Comparison of ENCODE assay signal across 8 mouse cellular contexts in genomic region chr4:43045285-43045658, GRCm38 (mm10). TPM values are rescaled to one million over a fixed set of nuclear protein-coding genes. Genes with fewer than 3 reads are reported as not detected.
DNase-seq lines count a peak whose midpoint lies in the region; ATAC-seq and TF ChIP-seq lines count a peak whose summit lies in the region.

No protein-coding gene starts in this region.

- H3K27me3 ChIP-seq in forebrain, embryonic 14.5 days (replicated peaks; ENCODE audit: control insufficient read depth, insufficient read depth, low read length) = no peaks in the 10 kb centered on the region
- no peaks in the 10 kb centered on the region for H3K27me3 ChIP-seq in liver, embryonic 13.5 days

- peak overlapping the region; percentile 77 for H3K4me2 ChIP-seq in forebrain, embryonic 14.5 days (ENCODE audit: low read length)
- peak overlapping the region; percentile 80 for H3K4me2 ChIP-seq in liver, embryonic 13.5 days

- 2% methylated on average over 13 of the region's 13 CpGs for WGBS in forebrain, embryonic 14.5 days
- WGBS in liver, embryonic 13.5 days (ENCODE audit: insufficient replicate concordance) = 8% methylated on average over 13 of the region's 13 CpGs

- H3K9me3 ChIP-seq in forebrain, embryonic 14.5 days (replicated peaks; ENCODE audit: control insufficient read depth, low read length) = no peaks in the 10 kb centered on the region
- H3K9me3 ChIP-seq in liver, embryonic 13.5 days (replicated peaks) = no peaks in the 10 kb centered on the region

- H3K4me1 ChIP-seq in forebrain, embryonic 14.5 days (ENCODE audit: control insufficient read depth, insufficient read depth, low read length) = peaks cover 19% of the 10 kb centered on the region
- H3K4me1 ChIP-seq in liver, embryonic 13.5 days (replicated peaks) = peaks cover 47% of the 10 kb centered on the region

- no peak for DNase-seq in gastrocnemius, adult 2 months
- DNase-seq in gastrocnemius, postnatal 10 days = no peak
- DNase-seq in 3T3-L1 (ENCODE audit: low read depth, low spot score) = peak; percentile 34
- DNase-seq in forebrain, embryonic 14.5 days (ENCODE audit: low spot score) = no peak
- DNase-seq in liver, embryonic 13.5 days = no peak
- no peak for DNase-seq in right cerebral cortex, postnatal 25 days
- DNase-seq in cerebellum, postnatal 25 days = no peak
- no peak for DNase-seq in left cerebral cortex, postnatal 14 days (ENCODE audit: low spot score in 2 of 2)

- intact Hi-C loops in gastrocnemius, adult 2 months (cut with DNase I) = loop anchor here (5.0 to 10.0 kb wide), 3 partner anchors 360 to 450 kb away; partner anchors contain the start of genes Arhgef39 and Ccdc107
- intact Hi-C loops in left cerebral cortex, postnatal 14 days (cut with DNase I) = loop anchor here (5.0 kb wide), 2 partner anchors 67 to 202 kb away; no protein-coding TSS in a partner anchor

- no peak; the same call in 1 of the 2 replicates for ATAC-seq in forebrain, embryonic 14.5 days
- ATAC-seq in liver, embryonic 13.5 days (ENCODE audit: low read depth) = no peak

- H3K27ac ChIP-seq in gastrocnemius, adult 2 months = peak overlapping the region; percentile 96
- H3K27ac ChIP-seq in forebrain, embryonic 14.5 days (ENCODE audit: low read depth, low read length) = peak overlapping the region; percentile 96
- peak overlapping the region; percentile 53; the same call in 1 of the 2 replicates for H3K27ac ChIP-seq in liver, embryonic 13.5 days

- H3K36me3 ChIP-seq in forebrain, embryonic 14.5 days (ENCODE audit: control insufficient read depth, insufficient read depth, low read length) = no peaks in the 10 kb centered on the region
- no peaks in the 10 kb centered on the region for H3K36me3 ChIP-seq in liver, embryonic 13.5 days

- H3K4me3 ChIP-seq in gastrocnemius, adult 2 months = peak overlapping the region; percentile 87
- H3K4me3 ChIP-seq in forebrain, embryonic 14.5 days (ENCODE audit: low read depth, low read length) = peak overlapping the region; percentile 50
- H3K4me3 ChIP-seq in liver, embryonic 13.5 days (replicated peaks) = peak overlapping the region; percentile 61

- TF ChIP-seq CTCF in gastrocnemius, adult 2 months (IDR thresholded peaks at IDR 0.05) = no peak

- H3K9ac ChIP-seq in forebrain, embryonic 14.5 days (ENCODE audit: low read length) = peak overlapping the region; percentile 63
- H3K9ac ChIP-seq in liver, embryonic 13.5 days = peak overlapping the region; percentile 65

RNA-seq across cellular contexts. Expression of gene Fam214b, which starts 0.7 kb away (rescaled TPM):
- total RNA-seq in gastrocnemius, adult 2 months (2021) = 10 to 100 TPM; 21.1 to 24.5 TPM
- 10 to 100 TPM; 19.3 to 23.7 TPM for total RNA-seq in gastrocnemius, postnatal 10 days (2021)
- 19.3 and 26.7 TPM in 2 replicates for polyA plus RNA-seq in forebrain, embryonic 14.5 days (2014; fragmentation: Nextera tagmentation; extraction: Ambion mirVana)
- polyA plus RNA-seq in liver, embryonic 13.5 days (2015; fragmentation: Nextera tagmentation; extraction: Ambion mirVana) = 28.4 and 30.0 TPM in 2 replicates
- 10 to 100 TPM; 29.2 to 37.3 TPM for total RNA-seq in left cerebral cortex, postnatal 14 days (2021)

RNA-seq across cellular contexts. Expression of gene Unc13b, which starts 13.5 kb away (rescaled TPM):
- total RNA-seq in gastrocnemius, adult 2 months (2021) = 1 to 10 TPM; 2.1 to 2.9 TPM
- 1 to 10 TPM; 5.0 to 7.1 TPM for total RNA-seq in gastrocnemius, postnatal 10 days (2021)
- 8.1 and 12.3 TPM in 2 replicates for polyA plus RNA-seq in forebrain, embryonic 14.5 days (2014; fragmentation: Nextera tagmentation; extraction: Ambion mirVana)
- polyA plus RNA-seq in liver, embryonic 13.5 days (2015; fragmentation: Nextera tagmentation; extraction: Ambion mirVana) = 0.30 and 0.37 TPM in 2 replicates
- 10 to 100 TPM; 55.7 to 60.5 TPM for total RNA-seq in left cerebral cortex, postnatal 14 days (2021)

RNA-seq across cellular contexts. Expression of gene Stoml2, which starts 13.8 kb away (rescaled TPM):
- total RNA-seq in gastrocnemius, adult 2 months (2021) = 100 to 1,000 TPM in 1 of 2 experiments, 10 to 100 TPM in 1; 87.5 to 108 TPM
- total RNA-seq in gastrocnemius, postnatal 10 days (2021) = 10 to 100 TPM; 81.8 to 84.3 TPM
- polyA plus RNA-seq in forebrain, embryonic 14.5 days (2014; fragmentation: Nextera tagmentation; extraction: Ambion mirVana) = 302 and 334 TPM in 2 replicates
- polyA plus RNA-seq in liver, embryonic 13.5 days (2015; fragmentation: Nextera tagmentation; extraction: Ambion mirVana) = 270 and 280 TPM in 2 replicates
- total RNA-seq in left cerebral cortex, postnatal 14 days (2021) = 100 to 1,000 TPM; 107 to 108 TPM

RNA-seq across cellular contexts. Expression of gene Pigo, which starts 19.7 kb away (rescaled TPM):
- total RNA-seq in gastrocnemius, adult 2 months (2021) = 10 to 100 TPM in 1 of 2 experiments, 1 to 10 TPM in 1; 4.9 to 10.2 TPM
- 1 to 10 TPM; 7.6 to 9.6 TPM for total RNA-seq in gastrocnemius, postnatal 10 days (2021)
- 18.1 and 18.2 TPM in 2 replicates for polyA plus RNA-seq in forebrain, embryonic 14.5 days (2014; fragmentation: Nextera tagmentation; extraction: Ambion mirVana)
- polyA plus RNA-seq in liver, embryonic 13.5 days (2015; fragmentation: Nextera tagmentation; extraction: Ambion mirVana) = 12.6 and 13.9 TPM in 2 replicates
- total RNA-seq in left cerebral cortex, postnatal 14 days (2021) = 10 to 100 TPM; 31.4 to 32.3 TPM

RNA-seq across cellular contexts. Expression of gene Fancg, which starts 35.0 kb away (rescaled TPM):
- total RNA-seq in gastrocnemius, adult 2 months (2021) = 1 to 10 TPM in 1 of 2 experiments, under 1 TPM in 1; 0.84 to 1.2 TPM
- total RNA-seq in gastrocnemius, postnatal 10 days (2021) = 1 to 10 TPM; 2.9 to 5.0 TPM
- 17.3 and 26.1 TPM in 2 replicates for polyA plus RNA-seq in forebrain, embryonic 14.5 days (2014; fragmentation: Nextera tagmentation; extraction: Ambion mirVana)
- polyA plus RNA-seq in liver, embryonic 13.5 days (2015; fragmentation: Nextera tagmentation; extraction: Ambion mirVana) = 10.3 and 11.8 TPM in 2 replicates
- 10 to 100 TPM in 1 of 2 experiments, 1 to 10 TPM in 1; 10.0 to 11.3 TPM for total RNA-seq in left cerebral cortex, postnatal 14 days (2021)

Comparison
In these comparisons a context has a peak if more than half of its experiments do, and no peak if none do; other contexts are left out.
1. RNA of gene Unc13b, which starts 13.5 kb away (total RNA-seq): 55.7 to 60.5 TPM in left cerebral cortex, postnatal 14 days; 5.0 to 7.1 TPM in gastrocnemius, postnatal 10 days and 2.1 to 2.9 TPM in gastrocnemius, adult 2 months; every median in the first group is over 4 times any median in the second.
2. Peak in every context shown above with its lines, with median percentiles within 50 percentile points of each other: H3K27ac ChIP-seq and H3K4me3 ChIP-seq.